Mouse (Mus musculus): ENCODE results near the gene Folr1.

The Folr1 gene

GRCm38 (mm10) chr7:101831437-101831836, 39.2 kb downstream of the Folr1 start:
- DNase-seq: no peak

- no peak for DNase-seq
Observed at GRCm38 (mm10) chr7:101830373-101830772, 40.2 kb downstream of the Folr1 start.

GRCm38 (mm10) chr7:101823758-101824630, 46.6 kb downstream of the Folr1 start:
- DNase-seq: no peak

GRCm38 (mm10) chr7:101822836-101823757, 47.5 kb downstream of the Folr1 start:
- DNase-seq: no peak

GRCm38 (mm10) chr7:101821571-101822501, 48.8 kb downstream of the Folr1 start:
- peak; percentile 42 to 52 for DNase-seq

- peak; percentile 22 to 43 for DNase-seq
Observed at GRCm38 (mm10) chr7:101820295-101821030, 50.1 kb downstream of the Folr1 start.

GRCm38 (mm10) chr7:101817861-101818401, 52.7 kb downstream of the Folr1 start, which contains the start of gene Phox2a:
Gene Phox2a (plus strand): TSS chr7:101818313.
- DNase-seq: no peak
